Mouse (Mus musculus) testis, adult 2 months (tissue): ENCODE results near the gene Faim2. TPM values are rescaled to one million over a fixed set of nuclear protein-coding genes. Genes with fewer than 3 reads are reported as not detected.

Experiments used
- H3K27ac ChIP-seq: fragments of 200-500 bp; 2 replicates; pipeline ENCODE4 v1.5.1; 2012; ENCODE audit warnings: low read depth, low read length; ENCODE audit not compliant: control insufficient read depth, insufficient read depth
- H3K27me3 ChIP-seq: fragments of 200-500 bp; 2 replicates; pipeline ENCODE4 v1.6.1; 2012; ENCODE audit warnings: mild to moderate bottlenecking, low read length, moderate library complexity; ENCODE audit not compliant: control insufficient read depth, insufficient read depth
- H3K36me3 ChIP-seq: fragments of 200-500 bp; 2 replicates; pipeline ENCODE4 v1.6.1; 2012; ENCODE audit warnings: mild to moderate bottlenecking, low read length; ENCODE audit not compliant: control insufficient read depth, insufficient read depth
- H3K4me1 ChIP-seq: fragments of 200-500 bp; 2 replicates; pipeline ENCODE4 v1.6.1; 2012; ENCODE audit warnings: low read length; ENCODE audit not compliant: control insufficient read depth, insufficient read depth
- H3K4me3 ChIP-seq: fragments of 200-500 bp; 2 replicates; pipeline ENCODE4 v1.5.1; 2012; ENCODE audit warnings: low read depth, mild to moderate bottlenecking, low read length, moderate library complexity, mixed read lengths; ENCODE audit not compliant: control insufficient read depth
- CTCF ChIP-seq: fragments of 200-500 bp; IDR thresholded peaks from 2 replicates; pipeline ENCODE4 v1.5.1; 2012; ENCODE audit warnings: low read depth, mild to moderate bottlenecking, inconsistent platforms, low read length, moderate library complexity; ENCODE audit not compliant: control insufficient read depth, insufficient read depth, insufficient replicate concordance
- POLR2A ChIP-seq: fragments of 200-500 bp; IDR thresholded peaks from 2 replicates; pipeline ENCODE4 v1.6.1; 2012; ENCODE audit warnings: low read depth, mild to moderate bottlenecking, inconsistent platforms, low read length, moderate library complexity; ENCODE audit not compliant: control insufficient read depth
- polyA plus RNA-seq: library from polyadenylated mRNA; depleted of rRNA; stranded (reverse); fragments of >200 nt; gene quantifications from 2 replicates; pipeline ENCODE4 v1.2.3, GENCODE M21; 2012

Faim2 gene
- polyA plus RNA-seq, 1 experiment = 0.19 TPM

DNA sequence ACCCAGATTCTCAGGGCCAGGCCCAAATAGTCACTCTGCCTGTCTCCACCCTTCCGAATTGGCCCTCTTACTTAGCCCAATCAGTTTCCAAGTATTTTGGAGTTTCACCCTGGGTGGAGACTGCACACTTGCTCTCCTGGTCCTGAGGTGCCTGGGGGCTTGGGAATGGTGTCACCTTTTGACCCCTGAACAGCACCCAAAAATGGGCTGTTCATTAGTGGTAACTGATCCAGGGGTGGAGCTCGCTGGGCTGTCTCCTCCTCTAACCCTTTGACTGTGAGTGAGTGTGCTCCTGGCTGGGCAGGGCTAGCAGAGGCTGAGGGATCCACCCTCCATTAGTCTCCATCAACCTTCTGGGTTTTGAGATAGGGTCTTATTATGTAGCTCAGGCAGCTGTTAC, 21.9 kb upstream of the Faim2 start:
- TF ChIP-seq POLR2A (no peak), CTCF (no peak)
- H3K27ac ChIP-seq = no peak overlapping the region
- H3K4me3 ChIP-seq = no peak overlapping the region
- peaks cover 4% of the 10 kb centered on the region; the same call in 1 of the 2 replicates for H3K4me1 ChIP-seq
- H3K27me3 ChIP-seq = no peaks in the 10 kb centered on the region
- H3K36me3 ChIP-seq = no peaks in the 10 kb centered on the region

DNA sequence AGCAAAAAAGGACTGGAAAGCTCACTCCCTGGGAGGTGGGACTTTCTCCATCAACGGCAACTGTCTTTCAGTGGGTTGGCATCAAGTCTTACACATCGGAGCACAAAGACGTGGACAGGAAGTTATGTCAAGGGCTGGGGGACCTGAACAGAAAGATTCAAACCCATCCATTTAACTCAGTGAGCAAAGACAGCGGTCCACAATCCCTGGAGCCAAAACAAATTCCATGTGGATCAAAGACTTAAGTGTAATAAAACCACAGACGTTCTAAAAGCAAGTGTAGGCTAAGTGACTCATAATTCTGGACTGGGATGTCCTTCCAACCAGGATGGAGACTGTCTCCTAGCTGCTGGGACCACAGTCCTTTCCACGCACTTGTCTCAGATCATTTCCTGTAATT, 19.8 kb upstream of the Faim2 start:
- H3K27me3 ChIP-seq = no peaks in the 10 kb centered on the region
- peaks cover 4% of the 10 kb centered on the region; the same call in 1 of the 2 replicates for H3K4me1 ChIP-seq
- no peaks in the 10 kb centered on the region for H3K36me3 ChIP-seq
- no peak for TF ChIP-seq POLR2A
- no peak for TF ChIP-seq CTCF
- no peak overlapping the region for H3K27ac ChIP-seq
- no peak overlapping the region for H3K4me3 ChIP-seq

DNA sequence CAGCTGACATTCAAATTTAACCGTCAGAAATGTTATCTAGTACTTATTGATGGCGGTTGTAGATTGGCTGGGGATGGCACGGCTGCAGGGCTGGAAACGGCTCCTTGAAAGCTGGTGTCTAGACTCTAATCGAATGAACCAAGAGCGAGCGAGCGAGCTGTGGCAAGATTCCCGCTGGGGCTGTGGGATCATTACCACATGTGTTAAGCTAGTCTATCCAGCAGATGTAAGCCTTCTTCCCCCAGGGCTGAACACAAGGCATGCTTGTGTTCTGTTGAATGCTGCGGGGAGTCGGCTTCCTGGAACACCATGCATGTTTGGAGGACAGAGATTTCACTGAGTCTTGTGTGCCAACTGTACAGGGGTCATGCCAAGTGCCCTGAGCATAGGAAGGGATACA, 18.6 kb upstream of the Faim2 start:
- H3K4me1 ChIP-seq = peaks cover 4% of the 10 kb centered on the region; the same call in 1 of the 2 replicates
- no peak overlapping the region for H3K27ac ChIP-seq
- TF ChIP-seq POLR2A = no peak
- TF ChIP-seq CTCF = no peak

DNA sequence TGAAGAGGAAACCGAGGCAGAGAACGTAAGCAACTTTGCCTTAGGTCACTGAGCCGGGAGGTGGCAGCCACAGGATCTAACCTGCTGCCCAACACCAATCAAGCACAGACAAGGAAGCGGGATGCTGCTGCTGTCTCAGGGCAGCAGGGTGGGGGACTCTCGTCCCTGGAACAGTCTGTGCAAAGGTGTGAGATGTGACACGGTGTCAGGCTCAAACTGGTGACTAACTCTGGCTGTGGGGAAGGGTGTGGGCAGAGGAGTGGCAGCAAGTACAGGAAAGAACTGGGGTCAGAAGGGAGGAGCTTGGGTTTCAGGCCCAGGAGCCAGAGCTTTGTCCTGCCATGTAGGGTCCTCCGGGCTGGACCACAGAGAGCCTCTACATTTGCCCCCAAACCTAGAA, 16.1 kb upstream of the Faim2 start:
- Histone ChIP-seq H3K27me3 (no peaks in the 10 kb centered on the region), H3K4me1 (no peaks in the 10 kb centered on the region; the same call in 1 of the 2 replicates), H3K27ac (no peak overlapping the region), H3K4me3 (no peak overlapping the region), H3K36me3 (no peaks in the 10 kb centered on the region)
- TF ChIP-seq POLR2A = no peak

More for the DNA sequence above, 18.6 kb upstream of the Faim2 start:
- H3K27me3 ChIP-seq = no peaks in the 10 kb centered on the region
- H3K36me3 ChIP-seq = no peaks in the 10 kb centered on the region
- H3K4me3 ChIP-seq = no peak overlapping the region

DNA sequence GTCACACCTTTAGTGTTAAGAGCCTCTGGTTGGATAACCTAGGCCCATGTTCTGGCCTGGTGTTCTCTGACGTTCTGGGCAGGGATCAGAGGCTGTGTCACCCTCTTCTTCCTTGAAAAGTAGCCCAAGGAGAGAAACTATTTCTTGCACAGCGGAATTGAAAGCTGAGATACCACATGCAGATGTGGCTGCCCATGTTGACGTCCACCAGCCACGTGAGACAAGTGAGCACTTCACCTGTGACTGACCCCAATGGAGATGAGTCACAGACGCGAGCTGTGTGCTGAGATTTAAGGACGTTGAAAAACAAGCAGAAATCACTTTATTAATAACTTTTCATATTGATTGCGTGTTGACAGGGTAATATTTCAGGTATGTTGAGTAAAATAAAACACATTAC, 11.9 kb upstream of the Faim2 start:
- no peaks in the 10 kb centered on the region for H3K4me1 ChIP-seq
- no peaks in the 10 kb centered on the region for H3K36me3 ChIP-seq
- TF ChIP-seq CTCF (no peak), POLR2A (no peak)
- H3K27ac ChIP-seq = no peak overlapping the region
- H3K27me3 ChIP-seq = no peaks in the 10 kb centered on the region
- H3K4me3 ChIP-seq = no peak overlapping the region

DNA sequence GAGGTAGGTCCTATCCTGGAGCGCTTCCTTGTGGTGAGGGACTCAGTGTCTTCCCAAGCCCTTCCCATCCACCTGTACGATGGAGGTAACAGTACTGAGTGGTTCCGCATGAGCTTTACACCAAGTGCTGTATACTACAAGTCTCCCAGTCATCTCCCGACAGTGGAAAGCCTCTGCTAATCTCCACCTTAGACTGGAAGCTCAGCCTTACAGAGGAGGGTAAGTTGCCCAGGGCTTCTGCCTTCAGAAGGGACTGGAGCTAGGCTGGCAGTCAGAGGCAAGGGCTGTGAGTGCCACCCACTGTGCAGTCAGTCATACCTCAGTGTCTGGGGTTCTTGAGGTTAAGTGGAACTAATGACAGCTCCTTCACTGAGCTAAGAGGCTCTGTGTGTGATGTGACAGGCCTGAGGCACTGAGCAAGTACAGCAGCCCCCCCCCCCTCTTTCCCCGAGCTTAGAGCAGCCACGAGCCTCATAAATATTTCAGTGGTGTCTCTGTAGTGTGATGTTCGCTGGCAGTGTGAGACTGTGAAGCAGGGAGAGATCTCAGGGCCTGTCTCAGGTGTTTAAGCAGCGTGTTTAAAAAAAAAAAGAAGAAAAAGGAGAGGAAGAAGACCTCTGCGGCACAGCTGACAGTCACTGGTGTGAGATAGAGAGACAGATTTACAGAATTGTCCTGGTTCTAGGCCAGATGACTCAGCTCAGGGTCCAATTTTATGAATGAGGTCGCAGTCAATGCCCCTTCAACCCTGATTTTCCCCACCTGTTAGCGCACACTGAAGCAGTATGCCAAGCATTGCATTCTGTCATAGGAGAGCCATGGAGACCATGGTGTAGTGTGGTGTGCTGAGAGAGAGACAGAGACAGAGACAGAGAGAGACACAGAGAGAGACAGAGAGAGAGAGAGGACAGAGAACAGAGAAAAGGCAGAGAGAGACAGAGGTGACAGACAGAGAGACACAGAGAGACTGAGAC, 9.2 kb upstream of the Faim2 start:
- no peaks in the 10 kb centered on the region for H3K27me3 ChIP-seq
- no peak for TF ChIP-seq POLR2A
- no peak for TF ChIP-seq CTCF
- no peaks in the 10 kb centered on the region for H3K4me1 ChIP-seq
- H3K4me3 ChIP-seq = no peak overlapping the region
- H3K36me3 ChIP-seq = no peaks in the 10 kb centered on the region
- no peak overlapping the region for H3K27ac ChIP-seq

DNA sequence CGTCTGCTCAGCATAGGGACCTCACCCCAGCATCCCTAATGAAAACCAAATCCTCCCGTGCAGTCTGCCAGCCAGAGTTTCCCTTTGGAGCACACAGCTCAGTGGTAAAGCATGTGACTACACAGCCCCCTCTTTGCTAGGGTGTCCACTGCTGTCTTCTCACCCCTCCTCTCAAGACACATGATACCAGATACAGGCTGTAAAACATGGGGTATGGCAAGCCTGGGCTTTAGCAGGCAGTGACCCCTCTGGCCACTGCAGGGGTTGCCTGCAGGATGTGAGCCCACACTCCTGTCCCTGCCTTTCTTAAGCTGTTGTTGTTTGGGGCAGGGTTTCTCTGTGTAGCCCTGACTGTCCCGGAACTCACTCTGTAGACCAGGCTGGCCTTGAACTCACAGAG, 4.1 kb upstream of the Faim2 start:
- no peak overlapping the region for H3K4me3 ChIP-seq
- no peaks in the 10 kb centered on the region for H3K36me3 ChIP-seq
- peaks cover 8% of the 10 kb centered on the region for H3K4me1 ChIP-seq
- H3K27me3 ChIP-seq = no peaks in the 10 kb centered on the region
- H3K27ac ChIP-seq = no peak overlapping the region
- TF ChIP-seq POLR2A (no peak), CTCF (no peak)
